Mouse (Mus musculus) midbrain, postnatal 0 days (tissue): ENCODE data around the gene Tecpr1. TPM values are rescaled to one million over a fixed set of nuclear protein-coding genes. Genes with fewer than 3 reads are reported as not detected.

ENCODE experiments used
- ATAC-seq: fragments of 200-750 bp; cut with Nextera tagmentation; 2 replicates; pipeline ENCODE4 v1.8.0; 2017; ENCODE audit warnings: moderate number of reproducible peaks, mild to moderate bottlenecking, moderate TSS enrichment, moderate library complexity; ENCODE audit not compliant: low FRiP score
- DNase-seq: peaks from one replicate; pipeline ENCODE4 v3.0.0-alpha.2; 2015; ENCODE audit warnings: low spot score
- H3K27ac ChIP-seq: fragments of 300-500 bp; sonication (generic); 2 replicates; pipeline ENCODE4 v1.5.1; 2014; ENCODE audit warnings: low read depth, mild to moderate bottlenecking, low read length, mixed read lengths
- H3K27me3 ChIP-seq: fragments of 300-500 bp; sonication (generic); 2 replicates; pipeline ENCODE4 v1.6.1; 2014; ENCODE audit warnings: low read length, control low read depth, mixed read lengths; ENCODE audit not compliant: insufficient read depth
- H3K36me3 ChIP-seq: fragments of 300-500 bp; sonication (generic); 2 replicates; pipeline ENCODE4 v1.6.1; 2014; ENCODE audit warnings: low read length, control low read depth, mixed read lengths; ENCODE audit not compliant: insufficient read depth
- H3K4me1 ChIP-seq: fragments of 300-500 bp; sonication (generic); 2 replicates; pipeline ENCODE4 v1.6.1; 2014; ENCODE audit warnings: mild to moderate bottlenecking, control low read depth, antibody characterized with exemption, low read length, mixed read lengths; ENCODE audit not compliant: insufficient read depth
- H3K4me2 ChIP-seq: fragments of 300-500 bp; sonication (generic); 2 replicates; pipeline ENCODE4 v1.6.1; 2014; ENCODE audit warnings: low read depth, mild to moderate bottlenecking, low read length, mixed read lengths; ENCODE audit not compliant: poor library complexity, severe bottlenecking
- H3K4me3 ChIP-seq: fragments of 300-500 bp; sonication (generic); 2 replicates; pipeline ENCODE4 v1.5.1; 2014; ENCODE audit warnings: low read depth, mild to moderate bottlenecking, low read length, moderate library complexity
- H3K9ac ChIP-seq: fragments of 300-500 bp; sonication (generic); replicated peaks from 2 replicates; pipeline ENCODE4 v1.6.1; 2014; ENCODE audit warnings: mild to moderate bottlenecking, low read length, moderate library complexity, mixed read lengths; ENCODE audit not compliant: poor library complexity, severe bottlenecking
- H3K9me3 ChIP-seq: fragments of 300-500 bp; sonication (generic); 2 replicates; pipeline ENCODE4 v1.6.1; 2016; ENCODE audit warnings: low read length, control low read depth
- CTCF ChIP-seq: IDR thresholded peaks from 2 replicates; pipeline ENCODE4 v1.5.1; 2016; ENCODE audit warnings: antibody characterized with exemption, mild to moderate bottlenecking
- WGBS: fragments of 180-500 bp; shearing (Covaris S2); extraction: QIAGEN DNeasy Blood & Tissue Kit; methylation state at CpG from one replicate; pipeline ENCODE4 v1.1.7; 2014; 5-methylcytosine and 5-hydroxymethylcytosine counted together
- polyA plus RNA-seq: library from polyadenylated mRNA; unstranded; fragments of >200 nt; fragmentation: Nextera tagmentation; extraction: Ambion mirVana; gene quantifications from 2 replicates; pipeline ENCODE4 v1.2.1, GENCODE M21; 2015
- total RNA-seq: library from RNA; depleted of rRNA; stranded (reverse); fragments of >200 nt; gene quantifications from 2 replicates; pipeline ENCODE4 v1.2.3, GENCODE M21; 2014

The Tecpr1 gene
- total and polyA plus RNA-seq, 2 experiments from 2014 or later = 37.3 to 65.4 TPM

- Histone ChIP-seq H3K9me3 (no peaks in the 10 kb centered on the region), H3K4me3 (peak overlapping the region; percentile 97), H3K9ac (peak overlapping the region; percentile 91), H3K36me3 (no peaks in the 10 kb centered on the region), H3K4me2 (peak overlapping the region; percentile 77), H3K27ac (peak overlapping the region; percentile 85), H3K4me1 (peaks cover 27% of the 10 kb centered on the region; the same call in 1 of the 2 replicates), H3K27me3 (no peaks in the 10 kb centered on the region)
- TF ChIP-seq CTCF = no peak
- ATAC-seq (peak; percentile 56), DNase-seq (peak; percentile 62)
- WGBS = under 1% methylated on average over 34 of the region's 40 CpGs
Observed at GRCm38 (mm10) chr5:144255632-144256540, 32.5 kb upstream of the Tecpr1 start.

- Histone ChIP-seq H3K27ac (peak overlapping the region; percentile 85), H3K4me2 (peak overlapping the region; percentile 77), H3K27me3 (no peaks in the 10 kb centered on the region), H3K9me3 (no peaks in the 10 kb centered on the region), H3K4me3 (peak overlapping the region; percentile 97), H3K36me3 (no peaks in the 10 kb centered on the region), H3K4me1 (peaks cover 27% of the 10 kb centered on the region; the same call in 1 of the 2 replicates), H3K9ac (peak overlapping the region; percentile 91)
- ATAC-seq (peak; percentile 85), DNase-seq (peak; percentile 89)
- WGBS = under 1% methylated on average over 62 of the region's 84 CpGs
- TF ChIP-seq CTCF = no peak
Observed at GRCm38 (mm10) chr5:144254811-144255631, 31.6 kb upstream of the Tecpr1 start.

- ATAC-seq (no peak), DNase-seq (no peak)
- no peak for TF ChIP-seq CTCF
- Histone ChIP-seq H3K4me1 (peaks cover 27% of the 10 kb centered on the region; the same call in 1 of the 2 replicates), H3K9me3 (no peaks in the 10 kb centered on the region), H3K4me2 (peak overlapping the region; percentile 77), H3K27me3 (no peaks in the 10 kb centered on the region), H3K9ac (peak overlapping the region; percentile 91), H3K36me3 (no peaks in the 10 kb centered on the region), H3K4me3 (peak overlapping the region; percentile 97), H3K27ac (no peak overlapping the region)
- 63% methylated on average over 16 of the region's 16 CpGs for WGBS
Observed at GRCm38 (mm10) chr5:144254122-144254810, 30.9 kb upstream of the Tecpr1 start.

- Histone ChIP-seq H3K27ac (no peak overlapping the region), H3K4me1 (peaks cover 21% of the 10 kb centered on the region; the same call in 1 of the 2 replicates), H3K4me2 (no peak overlapping the region), H3K36me3 (no peaks in the 10 kb centered on the region), H3K4me3 (no peak overlapping the region), H3K9ac (no peak overlapping the region), H3K9me3 (no peaks in the 10 kb centered on the region), H3K27me3 (no peaks in the 10 kb centered on the region)
- ATAC-seq = no peak
- DNase-seq = no peak
- WGBS = 78% methylated on average over 4 of the region's 4 CpGs
- peak; percentile 41; the same call in 1 of the 2 replicates for TF ChIP-seq CTCF
Observed at GRCm38 (mm10) chr5:144253212-144253611, 29.8 kb upstream of the Tecpr1 start.

- no peaks in the 10 kb centered on the region for H3K27me3 ChIP-seq
- no peaks in the 10 kb centered on the region for H3K9me3 ChIP-seq
- WGBS = 85% methylated on average over 13 of the region's 13 CpGs
- H3K4me1 ChIP-seq = peaks cover 9% of the 10 kb centered on the region; the same call in 1 of the 2 replicates
- no peak overlapping the region for H3K4me3 ChIP-seq
- no peaks in the 10 kb centered on the region for H3K36me3 ChIP-seq
- DNase-seq (no peak), ATAC-seq (no peak)
- H3K4me2 ChIP-seq = no peak overlapping the region
- H3K27ac ChIP-seq = no peak overlapping the region
- no peak overlapping the region for H3K9ac ChIP-seq
- TF ChIP-seq CTCF = no peak
Observed at GRCm38 (mm10) chr5:144251876-144252577, 28.6 kb upstream of the Tecpr1 start.
